Mouse (Mus musculus) adrenal gland, postnatal 4 days (tissue): ENCODE measurements at regions not wholly inside any gene's neighbourhood (a gene's known extent, or its start where the extent isn't known, plus 50 kb on each side); places are given as distances from the start of the nearest gene placed in this dataset.

Source experiments
- DNase-seq, 2 experiments: peaks; one replicate each; pipeline ENCODE4 v3.0.0; 2021 to 2022; ENCODE audit warnings: low spot score in 2 of 2, mixed read lengths in 2 of 2

- DNase-seq, result no peak
These were observed 61.0 kb upstream of the Ptpn3 start for GRCm38 (mm10) chr4:57362652-57363051.

- DNase-seq, result peak; percentile 35 to 48
These were observed 64.2 kb upstream of the Palm2 start for GRCm38 (mm10) chr4:57369736-57370373.

- DNase-seq, result no peak
These were observed 56.2 kb upstream of the Palm2 start for GRCm38 (mm10) chr4:57377872-57378271.

- no peak for DNase-seq
These were observed 53.8 kb upstream of the Palm2 start for GRCm38 (mm10) chr4:57380063-57380800.

GRCm38 (mm10) chr4:57381306-57381705 is 52.7 kb upstream of the Palm2 start:
- DNase-seq, result no peak
